Comparison of ENCODE assay signal across 29 mouse cellular contexts in genomic region chr12:13291453-13291852, GRCm38 (mm10).
"Had no signal": no experiment of that assay in that cellular context is flagged by ENCODE, and none has a peak within 500 bp of the region (broad histone marks: within the 10 kb centered on the region; RNA-seq: fewer than 3 reads in every experiment).

No protein-coding gene starts in this region.

- H3K9ac ChIP-seq: heart, embryonic 13.5 days; heart, embryonic 15.5 days; hindbrain, embryonic 12.5 days; hindbrain, embryonic 14.5 days; intestine, embryonic 15.5 days; limb, embryonic 12.5 days; liver, embryonic 13.5 days; liver, embryonic 15.5 days; liver, postnatal 0 days had no signal

- ATAC-seq: hindbrain, embryonic 16.5 days; inflammation-experienced regulatory T-cells, adult 6 months; intestine, embryonic 15.5 days; intestine, postnatal 0 days; liver, postnatal 0 days had no signal

- H3K27me3 ChIP-seq: heart, embryonic 13.5 days; heart, embryonic 15.5 days; hindbrain, embryonic 12.5 days; intestine, embryonic 15.5 days; limb, embryonic 12.5 days; liver, embryonic 13.5 days; liver, embryonic 15.5 days had no signal

- H3K4me1 ChIP-seq: heart, embryonic 15.5 days; hindbrain, embryonic 10.5 days; hindbrain, embryonic 12.5 days; intestine, embryonic 15.5 days; liver, embryonic 13.5 days; liver, embryonic 15.5 days had no signal

- H3K36me3 ChIP-seq: intestine, embryonic 15.5 days had no signal

- H3K4me3 ChIP-seq: gastrocnemius, adult 2 months; heart, adult 2 months; heart, embryonic 13.5 days; heart, embryonic 15.5 days; hindbrain, embryonic 10.5 days; hindbrain, embryonic 12.5 days; intestine, embryonic 15.5 days; layer of hippocampus, adult 2 months; left cerebral cortex, adult 2 months; limb, embryonic 10.5 days; limb, embryonic 12.5 days; liver, embryonic 13.5 days; liver, embryonic 15.5 days had no signal

- DNase-seq: gastrocnemius, adult 2 months; gastrocnemius, postnatal 10 days; gastrocnemius, postnatal 25 days; heart, adult 2 months; heart, postnatal 14 days; heart, postnatal 36 days; kidney, adult 18-20 months; kidney, adult 8-10 months; kidney, postnatal 25 days; liver; liver, embryonic 13.5 days; liver, postnatal 0 days had no signal

- H3K4me2 ChIP-seq: heart, embryonic 11.5 days; heart, embryonic 13.5 days; heart, embryonic 15.5 days; hindbrain, embryonic 12.5 days; hindbrain, embryonic 14.5 days; intestine, embryonic 15.5 days; limb, embryonic 12.5 days; liver, embryonic 11.5 days; liver, embryonic 13.5 days; liver, embryonic 15.5 days had no signal

- H3K27ac ChIP-seq: gastrocnemius, adult 2 months; heart, adult 2 months; heart, embryonic 13.5 days; heart, embryonic 15.5 days; hindbrain, embryonic 10.5 days; hindbrain, embryonic 12.5 days; hindbrain, embryonic 14.5 days; intestine, embryonic 15.5 days; kidney, postnatal 0 days; layer of hippocampus, adult 2 months; left cerebral cortex, adult 2 months; limb, embryonic 10.5 days; limb, embryonic 12.5 days; liver, embryonic 13.5 days; liver, embryonic 15.5 days had no signal

- H3K9me3 ChIP-seq: heart, embryonic 13.5 days; heart, embryonic 15.5 days; hindbrain, embryonic 10.5 days; hindbrain, embryonic 12.5 days; intestine, embryonic 15.5 days; limb, embryonic 10.5 days; limb, embryonic 12.5 days; liver, embryonic 13.5 days; liver, embryonic 15.5 days had no signal
